Mouse (Mus musculus): ENCODE data around the gene Agbl2.

The Agbl2 gene

DNA sequence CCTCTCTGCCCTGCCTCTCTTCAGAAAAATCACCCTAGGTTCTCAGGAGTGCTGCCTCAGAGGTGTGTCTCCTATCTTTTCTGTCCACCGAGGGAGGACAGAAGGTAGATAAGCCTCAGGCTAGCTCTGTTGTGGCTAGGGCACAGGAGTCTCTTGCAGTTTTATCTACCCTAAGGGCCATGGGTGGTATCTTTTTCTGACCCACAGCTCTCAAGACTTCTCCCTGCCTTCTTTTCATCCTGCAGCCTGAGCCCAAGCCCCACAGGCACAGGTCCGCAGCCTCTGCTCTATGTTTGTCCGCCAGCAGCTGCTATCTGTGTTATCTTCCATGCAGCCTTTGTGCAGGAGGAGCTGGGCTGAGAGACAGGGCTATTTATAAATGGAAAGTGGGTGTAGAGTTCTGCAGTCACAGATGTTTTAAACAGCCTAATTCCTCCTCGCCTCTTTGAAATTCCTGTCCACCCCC, 87.6 kb downstream of the Agbl2 start:
- DNase-seq (ENCODE audit: low read depth in 1 of 2, low spot score in 2 of 2): no peak

DNA sequence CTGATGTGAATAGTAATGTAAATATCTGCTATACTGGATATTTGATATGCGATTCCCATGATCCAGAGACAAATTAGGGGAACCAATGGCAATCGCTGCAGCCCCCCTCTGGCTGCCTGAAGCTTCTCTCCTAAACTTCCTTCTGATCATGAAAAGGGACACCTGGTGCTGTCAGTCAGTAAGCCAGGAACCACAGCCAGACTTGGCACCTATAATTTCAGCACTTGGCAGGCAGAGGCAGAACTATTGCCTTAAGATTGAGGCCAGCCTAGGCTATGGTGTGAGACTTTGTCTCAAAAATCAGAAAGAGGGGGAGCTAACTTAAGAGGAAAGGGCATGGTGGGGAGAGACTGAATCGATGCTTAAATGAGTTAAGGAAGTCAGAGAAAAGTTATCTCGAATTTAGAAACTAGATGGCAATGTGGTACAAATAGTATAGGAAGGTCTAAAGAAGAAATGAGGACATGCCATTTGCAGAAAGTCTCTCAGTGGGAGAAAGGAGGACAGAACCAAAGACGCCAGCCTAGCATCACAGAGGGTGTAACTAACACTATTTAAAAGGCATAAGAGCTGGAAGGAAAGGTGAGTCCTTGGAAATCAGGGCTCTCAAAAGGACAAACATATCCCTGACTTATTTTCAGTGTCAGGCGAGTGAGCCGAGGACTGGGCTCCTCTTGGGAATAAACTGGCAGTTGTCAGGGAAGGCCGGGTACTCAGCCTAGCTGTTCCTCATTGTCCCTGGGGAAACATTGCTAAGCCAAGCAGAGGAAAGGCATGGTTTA, 88.8 kb downstream of the Agbl2 start:
- DNase-seq (ENCODE audit: low read depth in 1 of 2, low spot score in 2 of 2): no peak

GRCm38 (mm10) chr2:90874025-90874424, 91.5 kb downstream of the Agbl2 start:
- no peak for DNase-seq (ENCODE audit: low read depth in 1 of 2, low spot score in 2 of 2)

DNA sequence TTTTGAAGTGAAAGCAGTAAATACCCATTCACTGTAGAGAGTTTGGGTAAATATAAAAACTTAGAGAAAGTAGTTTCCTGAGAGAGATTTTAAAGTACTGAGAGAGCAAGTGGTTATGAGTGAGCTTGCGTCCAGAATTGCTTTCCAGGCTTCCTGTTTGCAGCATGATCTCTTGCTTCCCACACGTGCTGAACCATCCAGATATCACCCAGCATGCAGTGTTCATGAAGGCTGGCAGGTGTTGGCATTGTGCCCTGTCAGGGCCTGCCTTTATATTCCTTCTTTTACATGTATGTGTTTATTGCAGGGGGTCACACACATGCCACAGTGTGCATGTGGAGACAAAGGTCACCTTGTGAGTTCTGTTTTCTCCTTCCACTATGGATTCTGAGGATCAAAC, 92.7 kb downstream of the Agbl2 start:
- DNase-seq (ENCODE audit: low read depth in 1 of 2, low spot score in 2 of 2): no peak

- no peak for DNase-seq (ENCODE audit: low read depth in 1 of 2, low spot score in 2 of 2)
Measured at GRCm38 (mm10) chr2:90877584-90878259, 95.2 kb downstream of the Agbl2 start.

DNA sequence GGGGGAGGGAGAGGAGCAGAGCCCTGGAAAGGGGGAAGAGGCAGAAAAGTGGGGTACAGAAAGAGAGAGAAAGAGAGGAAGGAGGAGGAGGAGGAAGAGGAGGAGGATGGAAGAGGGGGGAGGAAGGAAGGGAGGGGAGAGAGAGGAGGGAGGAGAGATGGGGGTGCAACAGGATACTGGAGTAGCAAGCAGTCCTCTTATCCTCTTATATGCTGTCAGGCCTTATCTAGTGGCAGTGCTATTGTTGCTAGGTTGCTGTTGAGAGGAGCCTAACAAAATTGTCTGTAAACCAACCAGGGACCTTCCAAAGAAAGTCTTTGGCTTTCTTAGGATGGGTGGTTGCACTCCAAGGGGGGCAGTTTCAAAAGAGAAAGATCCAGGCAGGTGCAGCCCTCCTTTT, 96.9 kb downstream of the Agbl2 start:
- no peak for DNase-seq (ENCODE audit: low read depth in 1 of 2, low spot score in 2 of 2)

- no peak for DNase-seq (ENCODE audit: low read depth in 1 of 2, low spot score in 2 of 2)
Measured at GRCm38 (mm10) chr2:90880144-90880785, 97.7 kb downstream of the Agbl2 start.

DNA sequence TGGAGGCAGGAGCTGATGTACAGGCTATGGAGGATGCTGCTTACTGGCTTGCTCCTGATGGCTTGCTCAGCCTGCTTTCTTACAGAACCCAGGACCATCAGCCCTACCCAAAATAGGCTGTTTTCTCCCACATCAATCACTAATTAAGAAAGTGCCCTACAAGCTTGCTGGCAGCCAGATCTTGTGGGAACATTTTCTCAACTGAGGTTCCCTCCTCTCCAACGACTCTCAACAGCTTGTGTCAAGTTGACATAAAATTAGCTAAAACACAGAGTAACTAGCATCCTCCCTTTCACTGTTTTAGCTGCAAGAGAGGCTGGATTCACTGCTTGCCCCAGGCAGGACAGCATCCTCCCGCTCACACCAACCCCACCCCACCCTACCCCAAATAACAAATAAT, 99.3 kb downstream of the Agbl2 start:
- no peak for DNase-seq (ENCODE audit: low read depth in 1 of 2, low spot score in 2 of 2)

Measured in monocyte, adult 2 months (primary cell).